Mouse (Mus musculus) lung, embryonic 16.5 days (tissue): ENCODE measurements at regions not wholly inside any gene's neighbourhood (a gene's known extent, or its start where the extent isn't known, plus 50 kb on each side); places are given as distances from the start of the nearest gene placed in this dataset.

Experiments
- ATAC-seq: fragments of 200-750 bp; cut with Nextera tagmentation; 2 replicates; pipeline ENCODE4 v1.8.0; 2017; ENCODE audit warnings: low read depth, mild to moderate bottlenecking, moderate library complexity
- H3K27ac ChIP-seq: fragments of 300-500 bp; sonication (generic); 2 replicates; pipeline ENCODE4 v1.5.1; 2014; ENCODE audit warnings: mild to moderate bottlenecking, control low read depth, low read length
- H3K27me3 ChIP-seq: fragments of 300-500 bp; sonication (generic); 2 replicates; pipeline ENCODE4 v1.6.1; 2014; ENCODE audit warnings: low read depth, low read length, mixed read lengths; ENCODE audit not compliant: control insufficient read depth, insufficient read depth
- H3K36me3 ChIP-seq: fragments of 300-500 bp; sonication (generic); 2 replicates; pipeline ENCODE4 v1.6.1; 2014; ENCODE audit warnings: low read length; ENCODE audit not compliant: control insufficient read depth, insufficient read depth
- H3K4me1 ChIP-seq: fragments of 300-500 bp; sonication (generic); replicated peaks from 2 replicates; pipeline ENCODE4 v1.6.1; 2014; ENCODE audit warnings: low read length, mixed read lengths; ENCODE audit not compliant: control insufficient read depth, insufficient read depth
- H3K4me2 ChIP-seq: fragments of 300-500 bp; sonication (generic); 2 replicates; pipeline ENCODE4 v1.6.1; 2014; ENCODE audit warnings: low read depth, low read length, control low read depth
- H3K4me3 ChIP-seq: fragments of 300-500 bp; sonication (generic); 2 replicates; pipeline ENCODE4 v1.5.1; 2014; ENCODE audit warnings: mild to moderate bottlenecking, low read length, control low read depth
- H3K9ac ChIP-seq: fragments of 300-500 bp; sonication (generic); 2 replicates; pipeline ENCODE4 v1.6.1; 2014; ENCODE audit warnings: low read length, control low read depth
- H3K9me3 ChIP-seq: fragments of 300-500 bp; sonication (generic); 2 replicates; pipeline ENCODE4 v1.6.1; 2016; ENCODE audit warnings: low read length; ENCODE audit not compliant: control insufficient read depth
- WGBS: fragments of 180-500 bp; shearing (Covaris S2); extraction: QIAGEN DNeasy Blood & Tissue Kit; methylation state at CpG from one replicate; pipeline ENCODE4 v1.1.7; 2014; 5-methylcytosine and 5-hydroxymethylcytosine counted together

- no peak overlapping the region for H3K9ac ChIP-seq
- ATAC-seq = no peak
- no peaks in the 10 kb centered on the region for H3K9me3 ChIP-seq
- H3K36me3 ChIP-seq = no peaks in the 10 kb centered on the region
- no peak overlapping the region for H3K4me2 ChIP-seq
- WGBS = 48% methylated on average over 5 of the region's 5 CpGs
- no peaks in the 10 kb centered on the region for H3K27me3 ChIP-seq
- no peak overlapping the region for H3K27ac ChIP-seq
- no peak overlapping the region for H3K4me3 ChIP-seq
- no peaks in the 10 kb centered on the region for H3K4me1 ChIP-seq
These were observed 238.4 kb upstream of the Rps6ka3 start for GRCm38 (mm10) chrX:158971726-158972125.

DNA sequence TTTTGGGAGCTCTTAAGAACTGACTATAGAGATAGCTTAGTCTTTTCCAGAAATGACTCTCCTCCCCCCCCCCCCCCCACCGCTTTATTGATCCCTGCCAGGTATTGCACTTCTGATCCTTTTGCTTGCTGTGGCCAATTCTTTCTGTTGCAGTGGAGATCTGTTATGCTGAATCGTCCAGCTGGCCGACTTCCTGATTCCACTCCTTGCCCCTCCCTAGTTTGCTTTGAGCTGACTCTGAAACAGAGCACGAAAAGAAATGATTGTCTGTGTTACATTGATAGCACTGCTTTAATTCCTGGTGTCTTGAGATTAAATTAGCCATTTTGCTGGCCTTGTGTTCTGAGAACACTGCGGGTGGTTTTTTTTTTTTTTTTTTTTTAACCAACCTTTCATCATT, 233.5 kb upstream of the Rps6ka3 start:
- WGBS = 35% methylated on average over 5 of the region's 5 CpGs
- Histone ChIP-seq H3K4me2 (no peak overlapping the region), H3K36me3 (no peaks in the 10 kb centered on the region), H3K27ac (no peak overlapping the region), H3K9me3 (no peaks in the 10 kb centered on the region), H3K27me3 (no peaks in the 10 kb centered on the region), H3K4me1 (no peaks in the 10 kb centered on the region), H3K9ac (no peak overlapping the region), H3K4me3 (no peak overlapping the region)
- peak; percentile 52; the same call in 1 of the 2 replicates for ATAC-seq

DNA sequence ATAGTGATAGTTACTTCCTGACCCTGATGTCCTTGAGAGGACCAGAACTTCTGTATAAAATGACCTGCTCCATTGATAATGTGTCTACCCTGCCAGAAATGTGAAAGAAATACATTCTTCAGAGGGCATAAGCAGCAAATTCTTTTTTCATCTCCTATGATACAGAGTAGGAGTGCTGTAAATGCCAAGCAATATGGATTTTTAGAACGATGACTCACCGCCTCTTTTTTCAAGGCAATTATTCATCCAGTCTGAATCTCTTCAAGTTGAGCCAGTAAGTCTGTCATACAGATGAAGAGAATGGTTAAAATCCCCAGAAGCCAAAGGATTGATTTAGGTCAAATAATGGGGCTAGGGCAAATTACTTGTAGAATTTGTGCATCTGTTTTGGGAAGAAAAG, 225.4 kb upstream of the Rps6ka3 start:
- WGBS = 82% methylated on average over 2 of the region's 2 CpGs
- Histone ChIP-seq H3K4me2 (no peak overlapping the region), H3K27ac (no peak overlapping the region), H3K4me3 (no peak overlapping the region), H3K9me3 (no peaks in the 10 kb centered on the region), H3K36me3 (no peaks in the 10 kb centered on the region), H3K4me1 (no peaks in the 10 kb centered on the region), H3K9ac (no peak overlapping the region), H3K27me3 (no peaks in the 10 kb centered on the region)
- ATAC-seq = no peak

GRCm38 (mm10) chrX:158987676-158988075, 222.4 kb upstream of the Rps6ka3 start:
- Histone ChIP-seq H3K9ac (no peak overlapping the region), H3K36me3 (no peaks in the 10 kb centered on the region), H3K27me3 (no peaks in the 10 kb centered on the region), H3K9me3 (no peaks in the 10 kb centered on the region), H3K4me2 (no peak overlapping the region), H3K4me1 (no peaks in the 10 kb centered on the region), H3K27ac (no peak overlapping the region), H3K4me3 (no peak overlapping the region)
- WGBS = 30% methylated on average over 3 of the region's 3 CpGs
- ATAC-seq = peak; percentile 62; the same call in 1 of the 2 replicates

DNA sequence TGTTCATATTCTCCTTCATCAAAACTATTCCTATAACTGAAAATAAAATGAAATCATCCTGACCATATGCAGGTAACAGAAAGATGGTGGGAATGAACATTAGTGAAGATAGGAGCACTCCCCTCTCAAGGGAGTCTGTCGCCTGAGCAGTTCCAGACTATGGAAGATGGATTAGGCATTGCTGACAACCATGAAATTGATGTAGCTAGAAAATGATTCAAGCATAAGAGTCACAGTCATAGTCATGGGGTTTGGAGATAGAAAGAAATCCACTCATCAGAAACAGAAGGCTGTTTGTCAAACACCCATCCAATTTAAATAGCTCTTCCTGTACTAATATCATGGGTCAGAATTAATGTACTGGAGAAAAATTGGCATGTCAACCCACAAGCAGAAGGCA, 191.2 kb upstream of the Rps6ka3 start:
- no peaks in the 10 kb centered on the region for H3K36me3 ChIP-seq
- no peak for ATAC-seq
- H3K4me1 ChIP-seq = no peaks in the 10 kb centered on the region
- H3K27me3 ChIP-seq = no peaks in the 10 kb centered on the region
- H3K4me2 ChIP-seq = no peak overlapping the region
- no peak overlapping the region for H3K9ac ChIP-seq
- H3K4me3 ChIP-seq = no peak overlapping the region
- no peak overlapping the region for H3K27ac ChIP-seq
- 71% methylated on average over 1 of the region's 1 CpGs for WGBS
- H3K9me3 ChIP-seq = no peaks in the 10 kb centered on the region

DNA sequence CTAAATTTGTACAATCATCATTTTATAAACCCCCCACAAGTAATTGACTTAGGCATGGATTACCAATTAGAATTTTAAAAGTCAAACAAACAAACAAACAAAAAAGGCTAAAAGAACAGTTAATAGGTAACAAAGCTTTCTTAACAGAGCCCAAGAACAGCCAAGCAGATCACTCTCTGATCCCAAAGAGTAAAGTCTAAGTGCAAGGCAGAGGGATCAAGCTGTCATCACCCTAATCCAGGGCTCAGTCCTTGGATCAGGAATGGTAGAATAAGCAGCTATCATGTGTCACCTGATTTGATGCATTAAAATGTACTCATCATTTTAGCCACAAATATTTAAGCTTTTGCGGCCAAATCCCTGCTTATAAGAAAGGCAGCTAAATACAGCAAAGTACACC, 183.8 kb upstream of the Rps6ka3 start:
- Histone ChIP-seq H3K36me3 (no peaks in the 10 kb centered on the region), H3K4me1 (no peaks in the 10 kb centered on the region), H3K4me2 (no peak overlapping the region), H3K9me3 (no peaks in the 10 kb centered on the region), H3K9ac (no peak overlapping the region), H3K27ac (no peak overlapping the region), H3K4me3 (no peak overlapping the region), H3K27me3 (no peaks in the 10 kb centered on the region)
- WGBS = 63% methylated on average over 1 of the region's 1 CpGs
- ATAC-seq = no peak

GRCm38 (mm10) chrX:159031927-159032326, 178.2 kb upstream of the Rps6ka3 start:
- H3K4me1 ChIP-seq = no peaks in the 10 kb centered on the region
- H3K27me3 ChIP-seq = no peaks in the 10 kb centered on the region
- WGBS = 72% methylated on average over 4 of the region's 4 CpGs
- ATAC-seq = no peak
- no peak overlapping the region for H3K4me2 ChIP-seq
- no peaks in the 10 kb centered on the region for H3K36me3 ChIP-seq
- H3K9ac ChIP-seq = no peak overlapping the region
- H3K27ac ChIP-seq = no peak overlapping the region
- no peak overlapping the region for H3K4me3 ChIP-seq
- H3K9me3 ChIP-seq = no peaks in the 10 kb centered on the region

GRCm38 (mm10) chrX:159043432-159043831, 166.7 kb upstream of the Rps6ka3 start:
- no peak overlapping the region for H3K4me2 ChIP-seq
- no peaks in the 10 kb centered on the region for H3K27me3 ChIP-seq
- no peak for ATAC-seq
- no peaks in the 10 kb centered on the region for H3K36me3 ChIP-seq
- no peak overlapping the region for H3K27ac ChIP-seq
- WGBS = 11% methylated on average over 3 of the region's 3 CpGs
- no peak overlapping the region for H3K4me3 ChIP-seq
- H3K9ac ChIP-seq = no peak overlapping the region
- H3K4me1 ChIP-seq = no peaks in the 10 kb centered on the region
- no peaks in the 10 kb centered on the region for H3K9me3 ChIP-seq

DNA sequence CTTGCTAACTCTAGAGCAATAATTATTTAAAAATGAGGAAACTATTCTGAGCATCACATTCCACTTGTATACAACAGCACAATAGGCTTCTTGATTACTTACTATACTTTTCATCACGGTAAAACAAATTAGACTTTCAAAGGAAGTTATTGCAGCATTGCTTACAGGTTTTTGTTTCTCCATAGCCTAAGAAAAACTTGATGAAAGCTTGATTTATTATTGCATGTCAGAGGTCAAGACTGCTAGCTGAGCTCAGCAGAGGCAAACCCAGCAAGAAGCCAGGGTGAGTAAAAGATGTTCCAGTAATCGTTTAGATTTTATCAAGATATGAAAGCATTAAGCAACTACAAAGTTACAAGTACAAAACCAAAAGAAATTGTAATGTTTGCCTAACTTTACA, 162.2 kb upstream of the Rps6ka3 start:
- ATAC-seq = no peak
- H3K27me3 ChIP-seq = no peaks in the 10 kb centered on the region
- H3K9me3 ChIP-seq = no peaks in the 10 kb centered on the region
- H3K9ac ChIP-seq = no peak overlapping the region
- H3K4me3 ChIP-seq = no peak overlapping the region
- H3K27ac ChIP-seq = no peak overlapping the region
- WGBS = 42% methylated on average over 2 of the region's 2 CpGs
- H3K4me1 ChIP-seq = no peaks in the 10 kb centered on the region
- no peak overlapping the region for H3K4me2 ChIP-seq
- H3K36me3 ChIP-seq = no peaks in the 10 kb centered on the region
